Mouse (Mus musculus) right cerebral cortex, adult 18-20 months (tissue): ENCODE measurements around the gene Ttyh1.

ENCODE experiments used
- DNase-seq: peaks from one replicate; pipeline ENCODE4 v3.0.0; 2022; ENCODE audit warnings: mixed read lengths

Ttyh1 gene

DNA sequence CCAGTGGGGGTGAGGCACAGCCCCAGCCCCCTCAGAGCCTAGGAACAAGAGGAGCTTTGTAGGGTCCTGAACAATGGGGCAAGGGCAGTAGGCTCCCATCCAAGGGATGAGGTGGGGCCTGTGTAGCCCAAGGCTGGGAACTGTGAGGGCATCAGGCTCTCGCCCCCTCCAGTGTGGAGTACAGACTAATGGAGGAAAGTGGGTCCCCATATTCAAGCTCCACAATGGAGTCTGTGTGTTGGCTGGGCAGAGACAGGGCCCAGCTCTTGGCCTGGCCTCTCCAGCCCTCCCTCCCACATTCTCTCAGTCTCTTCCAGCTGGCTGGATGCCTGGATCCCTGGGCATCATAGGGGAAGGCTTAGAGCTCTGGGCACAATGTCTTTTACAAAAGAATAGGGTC, 4.5 kb downstream of the Ttyh1 start:
- peak; percentile 87 for DNase-seq

DNA sequence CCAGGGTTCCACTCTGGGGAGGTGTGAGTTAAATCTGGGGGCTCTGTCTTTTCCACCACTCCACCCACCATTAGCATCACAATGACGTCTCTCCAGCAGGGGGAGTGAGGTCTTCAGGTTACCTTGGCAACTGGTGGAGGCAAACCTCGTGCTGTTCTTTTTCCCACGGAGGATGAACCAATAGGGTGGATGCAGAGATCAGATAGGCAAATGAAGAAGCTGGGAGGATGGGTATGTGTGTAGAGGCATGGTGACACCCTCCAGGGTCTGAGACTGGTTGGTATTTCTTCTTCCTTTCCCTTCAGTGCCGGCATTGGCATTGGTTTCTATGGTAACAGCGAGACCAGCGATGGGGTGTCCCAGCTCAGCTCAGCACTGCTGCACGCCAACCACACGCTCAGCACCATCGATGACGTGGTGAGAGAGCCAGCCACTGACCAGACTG, 5.1 kb downstream of the Ttyh1 start:
- DNase-seq, result peak; percentile 92

DNA sequence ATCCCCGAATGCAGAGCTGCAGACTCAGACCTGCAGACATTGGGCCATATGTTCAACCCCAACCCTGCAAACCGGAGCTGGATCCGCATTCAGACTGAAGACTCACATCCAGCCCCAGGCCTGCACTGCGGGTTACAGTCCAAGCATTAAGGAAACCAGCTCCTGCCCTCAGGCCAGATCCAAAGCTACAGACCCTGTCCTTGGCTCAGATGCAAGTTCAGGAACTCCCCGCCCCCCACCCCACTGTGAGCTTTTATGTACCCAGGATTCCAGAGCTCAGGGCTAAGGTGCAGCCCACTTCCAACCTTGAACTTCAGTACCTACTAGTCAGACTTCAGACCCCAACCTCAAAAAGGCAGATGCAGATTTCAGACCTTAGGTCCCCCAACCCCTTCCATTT, 5.6 kb downstream of the Ttyh1 start:
- no peak for DNase-seq

DNA sequence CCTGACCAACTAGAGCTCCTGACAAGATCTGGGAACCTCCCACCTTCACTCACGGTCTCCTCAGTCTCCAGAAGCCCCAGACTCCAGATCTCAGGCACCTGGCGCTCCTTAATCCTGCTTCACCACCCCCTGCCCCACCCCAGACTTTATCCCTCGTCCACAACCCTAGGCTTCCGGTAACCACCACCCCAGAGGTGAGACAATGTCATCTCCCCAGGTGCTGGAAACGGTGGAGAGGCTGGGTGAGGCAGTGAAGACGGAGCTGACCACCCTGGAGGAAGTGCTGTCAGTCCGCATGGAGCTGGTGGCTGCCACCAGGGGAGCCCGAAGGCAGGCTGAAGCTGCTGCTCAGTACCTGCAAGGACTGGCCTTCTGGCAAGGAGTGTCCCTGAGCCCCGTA, 6.1 kb downstream of the Ttyh1 start:
- DNase-seq, result no peak

DNA sequence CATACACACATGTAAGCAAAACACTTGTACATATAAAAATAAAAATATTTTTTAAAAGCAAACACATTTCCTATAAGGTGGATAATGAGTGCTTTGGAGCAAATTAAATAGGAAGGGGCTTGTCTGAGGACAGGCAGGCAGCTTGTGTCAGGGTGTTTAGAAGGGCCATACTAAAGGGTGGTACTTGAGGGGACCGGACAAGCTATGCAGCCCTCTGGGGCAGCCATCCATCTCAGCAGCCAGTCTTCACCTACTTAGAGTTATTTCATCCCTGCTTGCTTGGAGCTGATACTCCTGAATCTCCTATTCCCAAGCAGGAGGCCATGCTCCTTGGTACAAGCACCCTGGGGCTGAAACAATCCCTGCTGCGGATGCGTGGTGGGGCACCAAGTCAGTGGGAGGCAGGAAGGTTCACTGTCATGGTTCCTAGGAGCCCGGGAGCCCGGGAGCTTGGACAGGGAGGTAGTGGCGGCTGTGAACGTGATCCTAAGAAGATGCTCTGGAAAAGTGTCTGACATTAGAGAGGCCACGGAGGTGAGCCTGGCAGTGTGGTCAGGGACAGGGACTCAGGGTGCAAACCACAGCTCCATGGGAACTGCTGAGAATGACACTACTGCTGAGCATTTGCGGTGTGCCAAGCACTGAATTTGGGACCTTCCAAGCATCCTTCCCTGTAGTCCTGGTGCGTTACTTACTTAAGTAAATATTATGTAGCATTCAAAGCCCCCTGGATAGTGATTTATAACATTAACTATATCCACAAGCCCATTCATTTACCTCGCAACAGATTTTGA, 8.0 kb downstream of the Ttyh1 start:
- DNase-seq, result no peak

DNA sequence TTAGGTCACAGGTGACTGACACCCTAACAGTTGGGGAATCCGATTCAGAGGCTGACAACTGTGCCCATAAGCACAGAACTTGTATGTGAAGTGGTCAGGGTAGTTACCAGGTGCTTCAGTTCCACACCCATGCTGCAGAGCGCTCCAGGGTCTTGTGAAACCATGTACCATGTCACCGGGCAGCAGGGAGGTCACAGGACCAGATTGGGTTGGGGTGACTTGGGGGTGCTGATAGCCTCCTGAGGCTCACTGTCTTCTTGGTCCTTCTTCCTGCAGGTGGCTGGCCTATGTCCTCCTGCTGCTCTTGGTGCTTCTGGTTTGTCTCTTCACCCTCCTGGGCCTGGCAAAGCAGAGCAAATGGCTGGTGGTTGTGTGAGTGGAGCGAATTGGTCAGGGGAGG, 8.7 kb downstream of the Ttyh1 start:
- DNase-seq, result no peak

DNA sequence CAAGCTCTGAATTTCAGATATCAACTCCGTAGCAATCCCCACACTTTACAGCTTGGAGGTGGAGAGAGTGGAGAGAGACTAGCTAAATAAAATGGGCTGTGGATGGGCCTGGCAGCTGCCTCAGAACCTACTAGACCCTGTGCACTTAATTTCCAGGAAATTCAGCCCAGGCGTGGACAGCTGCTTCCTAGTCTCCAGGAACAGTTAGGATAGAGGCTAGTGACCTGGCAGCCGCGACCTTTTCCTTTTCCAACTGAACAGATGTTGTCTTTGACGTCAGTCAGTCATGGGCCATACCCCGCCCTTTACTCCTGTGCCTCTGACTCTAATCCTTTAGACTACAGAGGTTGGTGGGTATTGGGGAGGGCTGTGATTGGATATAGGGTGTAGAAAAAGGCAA, 9.7 kb downstream of the Ttyh1 start:
- DNase-seq, result no peak

DNA sequence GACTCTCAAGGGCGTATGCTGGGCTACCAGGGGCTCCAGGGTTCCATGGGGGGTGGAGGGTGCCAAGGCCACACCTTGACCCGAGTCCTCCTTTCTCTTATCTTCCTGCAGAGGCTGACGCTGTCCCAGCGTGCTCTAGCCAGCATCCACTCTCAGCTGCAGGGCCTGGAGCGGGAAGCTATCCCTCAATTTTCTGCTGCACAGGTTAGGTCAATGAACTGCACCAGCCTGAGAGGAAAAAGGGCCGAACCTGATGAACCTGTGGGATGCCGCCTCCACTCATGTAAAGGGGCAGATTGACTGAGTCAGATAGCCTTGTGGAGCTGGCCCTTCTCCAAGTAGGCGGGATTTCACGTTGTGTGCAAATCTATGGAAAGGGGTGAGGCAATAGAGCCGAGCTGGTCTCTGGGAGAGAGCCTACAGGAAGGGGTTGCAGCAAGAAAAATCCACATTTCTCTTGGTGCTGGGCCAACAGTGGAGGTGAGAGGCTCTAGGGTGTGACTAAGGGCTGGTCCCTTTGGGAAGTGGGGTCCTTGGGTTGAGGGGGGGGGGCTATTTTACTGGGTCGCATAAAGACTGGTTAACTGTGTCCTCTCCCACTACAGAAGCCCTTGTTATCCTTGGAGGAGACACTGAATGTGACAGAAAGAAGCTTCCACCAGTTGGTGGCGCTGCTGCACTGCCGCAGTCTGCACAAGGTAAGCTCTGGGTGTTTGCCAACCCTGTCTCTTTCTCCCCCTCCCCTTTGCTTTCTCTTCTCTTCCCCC, 11.7 kb downstream of the Ttyh1 start:
- peak; percentile 84 for DNase-seq

DNA sequence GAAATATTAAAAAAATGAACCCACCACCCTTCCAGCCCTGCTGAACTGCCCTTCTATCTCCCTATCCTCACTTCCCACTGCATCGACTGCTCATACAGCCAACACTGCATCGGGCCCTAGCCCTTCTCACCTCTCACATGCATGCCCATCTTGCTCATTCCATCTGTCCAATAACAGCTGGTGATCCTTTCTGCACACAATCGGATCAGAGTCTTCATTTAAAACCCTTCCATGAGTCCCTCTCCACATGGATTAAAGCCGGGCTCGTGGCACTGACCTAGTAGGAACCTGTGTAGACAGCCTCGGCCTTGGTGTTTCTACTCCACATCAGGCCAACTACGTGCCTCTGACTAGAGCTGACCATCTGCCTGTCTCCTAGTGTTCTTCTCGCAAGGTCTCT, 12.8 kb downstream of the Ttyh1 start:
- DNase-seq, result no peak

DNA sequence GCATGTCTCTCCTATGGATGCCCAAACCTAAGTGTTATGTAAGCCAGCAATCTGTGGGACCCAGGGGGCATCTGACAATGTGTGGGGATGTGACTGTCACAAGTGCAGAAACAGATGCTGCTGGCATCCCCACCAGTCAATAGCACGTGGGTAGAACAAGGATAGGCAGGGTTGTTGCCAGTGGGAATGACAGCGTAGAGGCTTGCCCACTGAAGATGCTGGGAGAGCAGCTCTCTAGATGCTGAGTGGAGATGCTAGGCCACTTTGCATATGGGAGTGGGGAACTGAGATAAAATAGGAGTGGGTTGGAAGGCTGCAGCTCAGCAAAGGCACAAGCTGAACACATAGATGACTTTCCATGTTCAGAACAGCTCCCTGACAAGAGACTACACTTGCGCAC, 13.4 kb downstream of the Ttyh1 start:
- DNase-seq, result peak; percentile 80

DNA sequence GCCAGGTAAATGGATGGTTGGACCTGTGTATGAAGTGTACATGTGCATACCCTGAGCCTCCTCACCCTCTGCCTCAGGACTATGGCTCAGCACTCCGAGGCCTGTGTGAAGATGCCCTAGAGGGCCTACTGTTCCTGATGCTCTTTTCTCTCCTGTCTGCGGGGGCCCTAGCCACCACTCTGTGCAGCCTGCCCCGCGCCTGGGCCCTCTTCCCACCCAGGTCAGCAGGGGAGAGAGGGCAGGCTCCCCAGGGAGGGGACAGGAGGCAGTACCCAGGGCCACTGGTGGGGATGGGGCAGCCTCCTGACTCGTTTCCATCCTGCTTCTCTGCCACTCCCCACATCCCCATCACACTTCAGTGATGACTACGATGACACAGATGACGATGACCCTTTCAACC, 13.8 kb downstream of the Ttyh1 start:
- DNase-seq, result no peak

DNA sequence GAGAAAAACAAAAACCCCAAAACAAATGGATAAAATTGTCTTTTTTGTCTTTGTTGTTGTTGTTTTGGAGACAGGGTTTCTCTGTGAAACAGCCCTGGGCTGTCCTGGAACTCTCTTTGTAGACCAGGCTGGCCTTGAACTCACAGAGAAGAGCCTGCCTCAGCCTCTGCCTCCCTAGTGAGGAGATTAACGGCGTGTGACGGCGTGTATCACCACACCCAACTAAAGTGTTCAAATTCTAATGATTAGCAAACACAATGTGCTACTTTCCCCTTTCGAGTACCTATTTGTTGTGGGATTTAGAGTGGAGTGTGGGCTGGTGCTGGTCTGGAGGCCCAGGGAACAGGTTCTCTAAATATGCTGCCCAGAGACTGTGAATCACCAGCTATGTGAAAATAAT, 15.7 kb downstream of the Ttyh1 start:
- DNase-seq, result no peak

DNA sequence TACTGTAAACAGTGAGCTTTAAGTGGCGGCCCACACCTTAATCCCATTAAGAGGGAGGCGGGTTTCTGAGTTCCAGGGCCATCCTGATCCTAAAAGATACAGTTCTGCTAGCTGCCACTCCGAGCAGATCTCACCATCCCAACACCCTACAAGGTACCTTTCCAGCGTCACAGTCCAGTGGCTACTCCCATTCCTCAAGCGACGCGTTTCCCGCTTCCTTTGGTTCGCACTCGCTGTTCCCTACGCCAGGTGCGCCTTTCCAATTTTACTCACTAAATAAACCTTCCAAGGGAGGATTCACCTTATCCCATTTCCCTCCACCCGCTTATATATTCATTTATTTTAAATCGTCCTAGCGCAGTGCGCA, 17.2 kb downstream of the Ttyh1 start:
- no peak for DNase-seq

DNA sequence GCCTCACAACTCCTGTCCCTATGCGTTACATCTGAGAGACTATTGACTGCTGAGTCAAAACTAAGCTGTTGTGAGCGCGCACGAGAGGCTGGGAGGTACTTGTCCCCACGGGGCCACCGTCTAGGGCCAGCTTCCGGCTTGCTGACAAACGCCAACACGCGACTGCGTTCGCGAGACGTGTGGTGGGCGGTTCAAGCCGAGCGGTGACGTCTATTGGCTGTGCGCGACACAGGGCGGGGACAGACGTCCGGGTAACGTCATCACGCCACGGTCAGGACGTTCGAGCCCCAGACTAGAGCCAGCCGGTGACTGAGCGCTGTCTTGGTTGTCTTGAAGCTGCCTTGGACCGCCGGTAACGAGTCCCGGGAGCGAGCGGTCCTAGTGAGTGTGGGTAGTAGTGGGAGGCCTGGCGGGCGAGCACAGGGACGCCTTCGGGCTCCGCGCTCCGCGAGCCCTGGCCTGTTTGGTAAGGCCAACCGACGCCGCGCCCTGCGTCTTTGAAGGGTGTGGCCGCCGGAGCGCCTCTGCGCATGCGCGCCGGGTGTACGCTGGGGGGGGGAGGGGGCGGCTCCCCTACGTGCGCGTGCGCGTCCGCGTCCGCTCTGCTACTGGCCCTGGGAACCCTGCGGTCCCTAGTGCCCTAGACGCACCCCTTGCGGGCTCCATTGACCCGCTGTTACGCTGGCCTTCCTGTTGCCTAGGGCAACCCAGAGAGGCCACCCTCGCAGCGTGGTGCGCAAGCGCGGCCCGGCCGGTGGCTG, 17.7 kb downstream of the Ttyh1 start, which contains the start of gene Leng8:
Gene Leng8 (plus strand): TSS at position 269 of the 761 bp plus-strand sequence.
- DNase-seq, result peak; percentile 100

DNA sequence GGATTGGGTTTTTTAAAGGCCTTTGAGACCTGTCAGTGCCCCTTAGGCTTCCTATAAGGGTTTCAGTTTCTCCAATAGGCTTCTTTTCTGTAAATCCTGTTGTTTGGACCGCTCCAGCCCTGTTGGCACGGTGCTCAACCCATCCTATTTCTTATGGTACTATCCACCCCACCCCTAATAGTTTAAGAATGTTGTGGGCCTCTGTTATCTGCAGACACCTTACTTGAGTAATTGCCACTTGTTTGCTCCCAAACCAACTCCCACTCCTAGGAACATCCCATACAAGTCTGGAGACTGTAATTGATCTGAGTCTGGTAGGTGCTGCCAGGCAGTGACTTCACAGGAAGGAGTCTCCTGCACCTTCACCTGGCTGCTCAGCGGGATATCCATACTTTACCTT, 18.5 kb downstream of the Ttyh1 start:
- DNase-seq, result no peak

DNA sequence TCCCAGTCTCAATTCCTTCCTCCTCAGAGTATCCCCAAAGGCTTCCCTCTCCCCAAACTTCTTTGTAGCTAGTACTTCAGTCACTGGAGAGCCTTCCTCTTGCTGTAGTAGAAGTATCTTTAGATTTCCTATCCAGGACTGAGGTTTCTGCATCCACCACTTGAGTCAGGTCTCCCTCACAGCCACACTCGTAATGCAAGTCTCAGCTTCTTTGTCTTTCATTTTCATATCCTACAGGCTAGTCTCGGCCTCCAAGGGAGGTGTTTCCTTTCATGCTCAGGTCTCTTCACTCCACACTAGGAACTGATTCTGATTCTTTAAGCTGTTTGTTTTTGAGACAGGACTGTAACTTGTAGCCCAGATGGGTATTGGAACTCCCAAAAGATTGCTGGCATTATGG, 19.0 kb downstream of the Ttyh1 start:
- no peak for DNase-seq

DNA sequence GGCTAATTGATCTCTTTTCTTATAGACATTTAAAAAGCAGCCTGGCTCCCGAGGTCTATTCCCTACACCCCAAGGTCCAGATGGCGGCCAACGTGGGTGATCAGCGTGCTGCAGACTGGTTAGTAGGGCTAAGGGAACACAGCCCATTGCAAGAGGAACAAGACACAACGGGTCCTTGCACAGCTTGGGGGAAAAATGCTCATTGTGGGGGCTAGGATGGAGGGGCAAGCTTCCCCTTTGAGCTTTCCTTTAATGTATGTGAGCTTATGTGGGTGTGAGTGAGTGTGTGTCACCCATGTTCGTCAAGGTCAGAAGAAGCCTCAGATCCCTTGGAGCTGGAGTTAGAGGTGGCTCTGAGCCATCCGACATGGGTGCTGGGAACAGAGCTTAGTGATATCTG, 19.5 kb downstream of the Ttyh1 start:
- DNase-seq, result no peak

DNA sequence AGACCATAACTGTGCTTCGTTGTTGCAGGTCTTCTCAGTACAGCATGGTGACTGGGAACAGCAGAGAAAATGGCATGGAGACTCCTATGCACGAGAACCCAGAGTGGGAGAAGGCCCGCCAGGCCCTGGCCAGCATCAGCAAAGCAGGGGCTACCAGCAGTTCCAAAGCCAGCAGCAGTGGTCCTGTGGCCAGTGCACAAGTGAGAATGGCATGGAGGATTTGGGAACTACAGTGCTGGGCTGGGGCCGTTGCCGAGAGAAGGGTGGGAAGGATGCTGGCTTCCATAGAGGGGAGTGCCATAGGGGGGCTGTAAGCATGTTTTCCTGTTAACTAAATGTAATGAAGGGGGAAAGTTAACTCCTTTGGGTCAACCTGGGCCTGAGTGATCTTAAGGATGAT, 20.2 kb downstream of the Ttyh1 start:
- DNase-seq, result no peak

DNA sequence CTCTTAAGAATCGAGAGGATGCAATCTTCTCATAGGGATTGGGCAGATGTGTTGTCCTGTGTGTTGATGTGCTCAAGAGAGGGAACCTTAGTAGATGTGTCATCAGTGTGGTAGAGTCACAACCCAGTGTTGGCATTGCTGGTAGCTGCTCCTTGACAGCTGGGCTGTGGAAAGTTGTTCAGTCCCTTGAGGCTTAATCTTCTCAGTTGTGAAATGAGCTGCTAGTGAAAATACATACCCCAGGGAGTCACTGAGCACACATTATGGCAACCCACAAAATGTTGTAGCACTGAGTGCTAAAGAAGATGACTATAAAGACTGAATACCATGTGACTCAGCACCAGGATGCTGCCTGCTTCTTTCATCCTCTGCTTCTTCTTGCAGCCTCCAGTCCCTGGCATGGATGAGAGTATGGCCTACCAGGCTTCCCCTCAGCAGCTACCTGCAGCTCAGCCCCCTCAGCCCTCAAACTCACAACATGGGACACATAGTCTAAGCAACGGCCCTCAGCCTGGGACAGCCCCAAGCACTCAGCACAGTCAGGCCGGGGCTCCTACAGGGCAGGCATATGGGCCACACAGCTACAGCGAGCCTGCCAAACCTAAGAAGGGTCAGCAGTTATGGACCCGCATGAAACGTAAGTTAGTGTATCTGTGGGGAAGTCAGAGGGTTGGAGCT, 22.6 kb downstream of the Ttyh1 start:
- no peak for DNase-seq

DNA sequence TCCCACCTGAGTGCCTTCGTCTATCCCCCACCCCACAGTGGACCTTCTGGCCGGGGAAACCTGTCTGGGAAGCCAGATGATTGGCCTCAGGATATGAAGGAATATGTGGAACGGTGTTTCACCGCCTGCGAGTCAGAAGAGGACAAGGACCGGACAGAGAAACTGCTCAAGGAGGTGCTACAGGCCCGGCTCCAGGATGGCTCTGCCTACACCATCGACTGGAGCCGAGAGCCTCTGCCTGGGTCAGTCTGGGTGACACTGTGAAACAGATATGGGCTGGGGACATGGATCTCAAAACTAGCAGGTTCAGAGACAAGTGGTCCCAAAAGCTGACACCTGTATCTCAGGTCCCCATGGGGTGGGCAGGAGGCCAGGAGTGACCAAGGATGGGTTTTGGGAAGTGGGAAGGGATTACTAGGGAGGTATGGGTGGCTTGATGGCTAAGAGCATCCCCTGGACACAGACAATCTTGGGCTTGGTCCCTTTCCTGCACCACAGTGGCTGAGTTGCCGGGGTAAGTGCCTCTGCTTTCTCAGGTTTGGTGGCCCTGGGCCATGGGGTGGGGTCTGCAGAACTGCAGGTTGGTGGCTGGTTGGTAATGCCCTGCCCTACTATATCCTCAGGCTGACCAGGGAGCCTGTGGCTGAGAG, 23.7 kb downstream of the Ttyh1 start:
- no peak for DNase-seq

DNA sequence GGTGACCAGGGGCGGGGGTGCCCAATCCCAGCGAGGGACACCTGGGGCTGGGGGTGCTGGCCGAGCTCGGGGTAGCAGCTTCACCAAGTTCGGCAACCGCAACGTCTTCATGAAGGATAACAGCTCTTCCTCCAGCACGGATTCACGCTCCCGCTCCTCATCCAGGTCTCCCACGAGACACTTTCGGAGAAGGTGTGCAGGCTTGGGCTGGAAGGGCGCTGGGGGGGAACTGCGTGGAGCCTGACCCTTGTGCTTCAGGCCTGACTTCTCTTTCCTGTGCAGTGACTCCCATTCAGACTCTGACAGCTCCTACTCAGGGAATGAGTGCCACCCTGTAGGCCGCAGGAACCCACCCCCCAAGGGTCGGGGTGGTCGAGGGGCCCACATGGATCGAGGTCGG, 24.3 kb downstream of the Ttyh1 start:
- no peak for DNase-seq

DNA sequence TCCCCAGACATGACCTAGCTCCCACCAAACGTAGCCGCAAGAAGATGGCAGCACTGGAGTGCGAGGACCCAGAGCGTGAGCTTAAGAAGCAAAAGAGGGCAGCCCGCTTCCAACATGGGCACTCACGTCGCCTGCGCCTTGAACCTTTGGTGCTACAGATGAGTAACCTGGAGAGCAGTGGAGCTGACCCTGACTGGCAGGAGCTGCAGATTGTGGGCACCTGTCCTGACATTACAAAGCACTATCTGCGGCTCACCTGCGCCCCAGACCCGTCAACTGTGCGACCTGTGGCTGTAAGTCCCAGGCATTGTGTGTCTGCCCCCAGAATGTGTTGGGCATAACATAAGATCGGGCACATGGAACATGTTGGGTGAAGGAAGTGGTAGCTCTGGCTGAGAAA, 24.8 kb downstream of the Ttyh1 start:
- no peak for DNase-seq
